Mouse (Mus musculus): ENCODE data around the gene Arhgap17. TPM values are rescaled to one million over a fixed set of nuclear protein-coding genes. Genes with fewer than 3 reads are reported as not detected.

The Arhgap17 gene
- polyA plus RNA-seq, 1 experiment from 2014 or later = 23.1 TPM

DNA sequence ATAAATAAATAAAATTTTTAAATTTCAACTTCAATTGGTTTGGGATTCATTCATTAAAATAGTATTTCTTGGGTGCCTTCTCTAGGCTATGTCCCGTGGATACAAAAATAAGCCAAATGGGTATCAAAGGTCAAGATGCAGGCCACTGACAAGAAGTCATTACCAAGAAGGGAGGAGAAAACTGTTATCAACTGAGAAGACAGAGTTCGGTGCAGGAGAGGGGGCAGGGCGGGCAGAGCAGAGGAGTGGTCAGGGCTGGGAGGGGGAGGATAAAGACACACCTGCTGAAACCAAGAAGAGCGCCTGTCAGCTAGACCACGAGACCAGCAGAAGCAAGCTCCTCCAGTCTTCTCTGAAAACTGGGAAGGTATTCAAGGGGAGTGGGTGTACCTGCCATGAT lies 15.8 kb downstream of the Arhgap17 start:
- 89% methylated on average over 5 of the region's 5 CpGs for WGBS
- ATAC-seq (ENCODE audit: low FRiP score, low read depth) = no peak
- H3K4me2 ChIP-seq (replicated peaks) = no peak overlapping the region
- no peaks in the 10 kb centered on the region for H3K9me3 ChIP-seq
- H3K4me1 ChIP-seq = 0 out of 2 replicates have a peak, but pooled peaks cover 3% of the 10 kb centered on the region
- no peaks in the 10 kb centered on the region for H3K27me3 ChIP-seq (replicated peaks)
- no peak overlapping the region for H3K27ac ChIP-seq
- no peak overlapping the region for H3K9ac ChIP-seq
- H3K4me3 ChIP-seq = no peak overlapping the region
- H3K36me3 ChIP-seq = no peaks in the 10 kb centered on the region

DNA sequence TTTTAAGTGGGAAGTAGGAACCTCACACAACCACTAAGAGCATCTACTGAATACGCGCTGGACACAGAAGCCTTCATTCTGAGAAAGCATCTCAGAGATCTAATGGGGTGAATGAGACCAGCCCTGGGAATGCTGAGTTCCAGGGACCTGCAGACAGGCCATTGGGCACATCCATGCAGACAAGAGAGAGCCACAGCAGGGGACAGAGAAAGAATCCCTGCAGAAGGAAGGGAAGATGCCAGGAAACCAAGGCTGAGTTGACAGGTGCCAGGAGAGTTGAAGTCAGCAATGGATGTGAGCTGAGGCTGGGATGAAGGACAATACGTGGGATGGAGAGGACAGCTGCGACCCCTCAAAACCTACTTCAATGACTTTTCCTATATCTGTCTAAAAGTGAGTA lies 16.6 kb downstream of the Arhgap17 start:
- H3K27me3 ChIP-seq (replicated peaks) = no peaks in the 10 kb centered on the region
- no peak overlapping the region for H3K4me3 ChIP-seq
- no peak overlapping the region for H3K4me2 ChIP-seq (replicated peaks)
- H3K36me3 ChIP-seq = no peaks in the 10 kb centered on the region
- no peak for ATAC-seq (ENCODE audit: low FRiP score, low read depth)
- H3K4me1 ChIP-seq = 0 out of 2 replicates have a peak, but pooled peaks cover 3% of the 10 kb centered on the region
- H3K9ac ChIP-seq = no peak overlapping the region
- H3K9me3 ChIP-seq = no peaks in the 10 kb centered on the region
- no peak overlapping the region for H3K27ac ChIP-seq
- WGBS = 99% methylated on average over 4 of the region's 4 CpGs

DNA sequence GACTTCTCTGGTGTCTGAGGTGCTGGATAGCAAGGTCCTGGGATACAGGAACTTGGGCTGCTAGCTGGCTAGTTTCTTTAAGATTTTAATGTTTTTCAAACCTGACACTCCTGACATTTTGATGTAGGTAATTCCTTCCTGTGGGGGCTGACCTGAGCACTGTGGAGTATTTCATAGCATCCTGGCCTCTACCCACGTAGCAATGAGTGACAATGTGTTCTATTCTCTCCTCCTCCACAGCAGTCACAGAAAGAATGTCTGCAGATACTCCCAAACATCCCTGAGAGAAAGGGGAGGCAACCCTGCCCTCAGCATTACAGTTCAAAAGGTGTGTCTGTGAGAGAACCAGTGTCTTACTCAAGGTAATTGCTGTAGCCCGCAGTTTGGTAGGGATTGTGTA lies 19.5 kb downstream of the Arhgap17 start:
- no peak overlapping the region for H3K27ac ChIP-seq
- 78% methylated on average over 2 of the region's 2 CpGs for WGBS
- H3K4me3 ChIP-seq = no peak overlapping the region
- peaks cover 3% of the 10 kb centered on the region; the same call in 1 of the 2 replicates for H3K4me1 ChIP-seq
- H3K27me3 ChIP-seq (replicated peaks) = no peaks in the 10 kb centered on the region
- no peaks in the 10 kb centered on the region for H3K36me3 ChIP-seq
- H3K4me2 ChIP-seq (replicated peaks) = no peak overlapping the region
- H3K9me3 ChIP-seq = no peaks in the 10 kb centered on the region
- H3K9ac ChIP-seq = no peak overlapping the region
- no peak for ATAC-seq (ENCODE audit: low FRiP score, low read depth)

DNA sequence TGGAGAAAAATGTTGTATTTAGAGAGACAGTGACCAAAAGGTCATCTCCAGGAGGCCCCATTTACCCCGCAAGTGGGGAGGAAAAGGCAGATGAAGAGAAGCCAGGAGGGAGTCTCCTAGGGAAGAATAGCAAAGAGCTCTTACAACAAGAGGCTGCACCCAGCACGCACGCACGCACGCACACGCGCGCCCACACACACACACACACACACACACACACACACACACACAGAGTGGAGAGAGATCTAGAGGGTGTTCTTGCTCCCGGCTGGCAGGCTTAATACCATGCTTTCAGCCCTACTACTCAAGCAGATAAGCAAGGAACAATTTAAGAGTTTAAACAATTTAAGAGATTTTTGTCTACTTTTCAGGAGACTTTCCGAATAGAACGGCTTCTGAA lies 19.9 kb downstream of the Arhgap17 start:
- peaks cover 3% of the 10 kb centered on the region; the same call in 1 of the 2 replicates for H3K4me1 ChIP-seq
- ATAC-seq (ENCODE audit: low FRiP score, low read depth) = no peak
- 73% methylated on average over 11 of the region's 11 CpGs for WGBS

DNA sequence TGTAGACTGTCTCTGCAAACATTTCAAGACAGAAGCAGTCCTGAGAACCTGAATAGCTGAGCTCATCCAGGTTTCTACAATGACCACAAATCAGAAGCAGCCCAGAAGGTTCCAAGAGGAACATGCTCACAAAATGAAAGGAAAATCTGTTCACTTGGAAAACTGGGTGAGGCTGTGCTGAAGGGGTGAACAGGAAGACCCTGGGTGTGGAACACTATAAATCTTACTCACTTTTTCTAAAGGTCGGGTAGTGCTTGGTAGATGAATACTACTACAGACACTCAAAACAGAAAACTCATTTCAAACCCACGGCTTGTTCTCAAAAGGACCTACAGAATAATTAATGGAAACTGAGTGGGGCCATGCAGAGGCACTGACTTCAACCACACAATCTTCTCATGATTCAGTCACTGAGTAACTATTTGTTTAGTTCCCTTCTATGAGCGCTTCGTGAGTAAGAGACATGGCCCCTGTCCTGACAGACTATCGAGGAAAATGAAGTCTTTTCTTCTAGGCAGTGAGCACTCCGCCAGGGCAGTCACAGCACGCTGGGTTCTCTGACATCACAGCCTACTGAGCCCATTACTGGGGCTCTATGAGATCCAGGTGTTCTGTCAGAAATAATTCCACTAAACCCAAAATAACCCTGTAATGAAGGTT lies 23.0 kb downstream of the Arhgap17 start:
- WGBS = 74% methylated on average over 7 of the region's 7 CpGs
- no peaks in the 10 kb centered on the region for H3K9me3 ChIP-seq
- no peak overlapping the region for H3K4me2 ChIP-seq (replicated peaks)
- no peaks in the 10 kb centered on the region for H3K36me3 ChIP-seq
- H3K4me1 ChIP-seq = peaks cover 9% of the 10 kb centered on the region
- H3K4me3 ChIP-seq = no peak overlapping the region
- ATAC-seq (ENCODE audit: low FRiP score, low read depth) = no peak
- no peak overlapping the region for H3K9ac ChIP-seq
- no peaks in the 10 kb centered on the region for H3K27me3 ChIP-seq (replicated peaks)
- H3K27ac ChIP-seq = no peak overlapping the region

More for the DNA sequence above, 19.9 kb downstream of the Arhgap17 start:
- Histone ChIP-seq H3K9me3 (no peaks in the 10 kb centered on the region), H3K4me2 (replicated peaks) (no peak overlapping the region), H3K27ac (no peak overlapping the region), H3K9ac (no peak overlapping the region), H3K36me3 (no peaks in the 10 kb centered on the region), H3K4me3 (no peak overlapping the region), H3K27me3 (replicated peaks) (no peaks in the 10 kb centered on the region)

DNA sequence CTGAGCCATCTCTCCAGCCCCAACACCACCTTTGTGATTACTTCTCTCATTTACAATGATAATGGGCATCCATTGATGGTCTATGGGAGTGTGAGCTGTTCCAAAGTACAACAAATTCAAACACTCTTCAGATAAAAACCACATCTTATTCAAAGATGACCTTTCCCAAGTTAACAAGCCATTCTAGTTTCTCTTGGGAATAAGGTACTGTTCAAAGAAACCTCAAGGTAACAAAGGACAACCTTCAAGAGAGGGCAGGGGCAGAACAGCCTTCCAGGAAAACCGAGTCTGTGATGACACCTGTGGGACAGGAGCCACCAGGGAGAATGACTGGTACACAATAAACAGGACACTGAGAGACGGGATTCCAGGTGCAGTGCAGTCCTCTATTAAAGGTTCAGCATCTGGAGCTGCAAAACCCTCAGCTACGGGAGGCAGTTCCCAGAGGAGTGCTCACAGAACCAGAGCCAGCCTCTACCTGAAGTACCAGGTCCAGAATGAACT lies 24.6 kb downstream of the Arhgap17 start:
- ATAC-seq (ENCODE audit: low FRiP score, low read depth) = no peak
- H3K4me3 ChIP-seq = no peak overlapping the region
- no peak overlapping the region for H3K27ac ChIP-seq

DNA sequence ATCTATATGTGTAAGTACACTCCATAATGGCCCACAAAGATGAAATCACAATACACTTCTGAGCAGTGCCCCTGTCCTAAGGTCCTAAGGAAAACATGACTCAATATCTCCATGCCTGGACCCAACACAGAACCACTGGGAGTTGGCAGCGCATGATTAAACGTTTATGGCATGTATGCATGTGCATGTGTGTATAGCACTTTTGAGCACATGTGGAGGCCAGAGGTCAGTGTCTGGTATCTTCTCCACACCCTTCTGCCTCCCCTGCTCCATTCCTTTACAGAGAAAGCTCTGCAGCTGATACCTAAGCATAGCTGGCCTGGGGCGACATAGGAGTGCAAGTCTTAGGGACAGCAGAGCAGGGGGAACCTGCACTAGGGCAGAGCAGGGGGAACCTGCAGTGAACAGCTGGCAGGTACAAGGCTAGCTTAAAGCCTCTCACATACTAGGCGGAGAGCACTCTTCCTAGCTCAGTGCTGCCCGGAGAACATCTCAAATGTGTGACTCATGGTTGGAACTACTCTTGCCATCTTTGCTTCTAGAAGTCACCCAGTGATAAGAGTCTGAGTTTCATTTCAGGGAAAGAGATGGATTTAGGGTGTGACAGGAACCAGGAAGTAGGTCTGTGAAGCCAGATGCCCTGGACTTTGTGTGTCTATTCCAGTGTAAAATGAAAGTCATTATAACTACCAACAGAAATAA lies 25.5 kb downstream of the Arhgap17 start:
- ATAC-seq (ENCODE audit: low FRiP score, low read depth) = no peak
- H3K4me1 ChIP-seq = peaks cover 6% of the 10 kb centered on the region

More for the DNA sequence above, 24.6 kb downstream of the Arhgap17 start:
- Histone ChIP-seq H3K36me3 (no peaks in the 10 kb centered on the region), H3K9ac (no peak overlapping the region), H3K4me1 (peaks cover 9% of the 10 kb centered on the region), H3K27me3 (replicated peaks) (no peaks in the 10 kb centered on the region), H3K9me3 (no peaks in the 10 kb centered on the region), H3K4me2 (replicated peaks) (no peak overlapping the region)
- WGBS = 80% methylated on average over 3 of the region's 3 CpGs

DNA sequence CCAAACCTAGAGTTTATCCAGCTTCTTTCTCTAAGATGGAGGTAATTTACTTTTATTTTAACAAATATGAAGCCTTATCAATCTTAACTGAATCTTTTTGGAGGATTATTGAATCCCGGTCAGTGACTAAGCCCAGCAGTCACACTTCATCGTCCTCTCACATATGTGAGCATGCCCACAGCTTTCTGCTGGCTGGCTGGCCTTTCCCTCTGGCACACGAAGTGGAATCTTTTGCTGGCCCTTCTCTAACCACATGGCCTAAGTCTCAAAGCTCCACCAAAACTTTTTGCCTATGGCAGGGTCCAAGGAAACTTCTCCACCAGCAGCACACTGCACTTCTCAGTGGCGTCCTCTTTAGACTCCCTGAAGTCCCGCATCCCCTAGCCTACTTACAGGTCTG lies 27.8 kb downstream of the Arhgap17 start:
- Histone ChIP-seq H3K27me3 (replicated peaks) (no peaks in the 10 kb centered on the region), H3K9ac (no peak overlapping the region), H3K27ac (no peak overlapping the region), H3K4me1 (peaks cover 6% of the 10 kb centered on the region), H3K4me3 (no peak overlapping the region), H3K36me3 (no peaks in the 10 kb centered on the region), H3K4me2 (replicated peaks) (no peak overlapping the region), H3K9me3 (no peaks in the 10 kb centered on the region)
- 77% methylated on average over 5 of the region's 5 CpGs for WGBS
- no peak for ATAC-seq (ENCODE audit: low FRiP score, low read depth)

More for the DNA sequence above, 25.5 kb downstream of the Arhgap17 start:
- H3K4me2 ChIP-seq (replicated peaks) = no peak overlapping the region
- no peak overlapping the region for H3K27ac ChIP-seq
- H3K9me3 ChIP-seq = no peaks in the 10 kb centered on the region
- WGBS = 95% methylated on average over 5 of the region's 5 CpGs
- H3K9ac ChIP-seq = no peak overlapping the region
- H3K36me3 ChIP-seq = no peaks in the 10 kb centered on the region
- no peaks in the 10 kb centered on the region for H3K27me3 ChIP-seq (replicated peaks)
- no peak overlapping the region for H3K4me3 ChIP-seq

DNA sequence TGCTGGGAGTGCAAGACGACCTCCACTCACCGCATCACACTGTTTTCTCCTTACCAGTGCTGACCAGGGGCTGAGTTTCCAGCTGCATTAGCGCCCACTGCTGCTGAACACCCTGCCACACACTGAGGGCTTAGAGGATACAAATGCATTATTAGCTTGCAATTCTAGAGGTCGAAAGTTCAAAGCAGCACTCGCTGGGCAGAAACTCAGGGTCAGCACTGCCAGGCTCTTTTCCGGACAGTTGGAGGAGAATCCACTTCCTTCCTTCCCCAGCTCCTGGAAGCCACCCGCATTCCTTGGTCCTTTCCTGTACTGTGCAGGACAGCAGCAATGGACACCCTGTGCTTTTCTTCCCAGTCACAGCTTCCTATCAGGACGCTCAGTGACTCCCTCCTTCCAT lies 31.4 kb downstream of the Arhgap17 start:
- no peaks in the 10 kb centered on the region for H3K27me3 ChIP-seq (replicated peaks)
- H3K36me3 ChIP-seq = no peaks in the 10 kb centered on the region
- H3K4me1 ChIP-seq = peaks cover 6% of the 10 kb centered on the region; the same call in 1 of the 2 replicates
- WGBS = 46% methylated on average over 8 of the region's 8 CpGs
- no peak overlapping the region for H3K4me2 ChIP-seq (replicated peaks)
- H3K9me3 ChIP-seq = no peaks in the 10 kb centered on the region
- H3K9ac ChIP-seq = no peak overlapping the region
- no peak overlapping the region for H3K4me3 ChIP-seq
- no peak for ATAC-seq (ENCODE audit: low FRiP score, low read depth)
- H3K27ac ChIP-seq = no peak overlapping the region

DNA sequence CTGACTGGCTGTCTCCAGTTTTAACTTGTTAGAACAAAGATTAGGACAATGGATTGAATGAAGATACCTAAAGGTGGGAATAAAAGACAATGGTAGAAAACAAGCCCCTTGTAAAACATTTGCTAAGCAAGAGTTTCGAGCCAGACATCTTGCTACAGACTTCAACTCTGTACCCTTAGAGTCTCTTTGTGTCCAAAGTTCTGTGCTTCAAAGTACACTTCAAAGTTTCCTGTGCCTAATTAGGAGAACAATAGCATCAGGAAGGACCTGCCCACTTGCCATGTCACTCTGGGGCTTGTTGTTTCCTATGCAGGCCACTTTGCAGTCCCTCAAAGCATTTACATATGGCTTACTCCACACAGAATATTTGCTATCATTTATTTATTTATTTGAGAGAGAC lies 33.4 kb downstream of the Arhgap17 start:
- H3K4me3 ChIP-seq = no peak overlapping the region
- no peak for ATAC-seq (ENCODE audit: low FRiP score, low read depth)
- H3K27ac ChIP-seq = no peak overlapping the region
- H3K4me2 ChIP-seq (replicated peaks) = no peak overlapping the region
- H3K4me1 ChIP-seq = no peaks in the 10 kb centered on the region
- WGBS = 33% methylated on average over 1 of the region's 1 CpGs
- H3K27me3 ChIP-seq (replicated peaks) = no peaks in the 10 kb centered on the region
- no peak overlapping the region for H3K9ac ChIP-seq
- no peaks in the 10 kb centered on the region for H3K36me3 ChIP-seq
- H3K9me3 ChIP-seq = no peaks in the 10 kb centered on the region

DNA sequence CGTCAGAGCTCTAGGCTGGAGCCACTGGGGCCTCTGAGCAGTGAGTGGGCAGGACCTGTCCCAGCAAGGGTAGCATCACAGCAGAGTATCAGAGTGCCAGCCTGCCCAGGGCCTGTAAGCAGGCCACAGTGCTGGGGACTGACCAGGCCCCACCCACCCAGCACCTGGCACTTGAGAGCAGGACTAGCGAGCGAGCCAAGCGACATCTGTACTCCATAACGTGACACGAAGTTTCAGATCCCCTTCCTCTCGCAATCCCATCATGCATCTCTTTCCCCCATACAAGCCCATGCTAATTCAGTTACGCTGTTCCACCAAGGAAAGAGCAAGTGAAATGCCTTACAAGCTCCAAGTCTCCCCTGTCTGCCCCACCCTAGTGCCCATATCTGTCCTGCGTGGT lies 39.2 kb downstream of the Arhgap17 start:
- WGBS = 85% methylated on average over 9 of the region's 9 CpGs
- Histone ChIP-seq H3K4me1 (no peaks in the 10 kb centered on the region), H3K4me3 (no peak overlapping the region), H3K36me3 (peaks cover 8% of the 10 kb centered on the region), H3K27me3 (replicated peaks) (no peaks in the 10 kb centered on the region), H3K9me3 (no peaks in the 10 kb centered on the region), H3K27ac (no peak overlapping the region), H3K4me2 (replicated peaks) (no peak overlapping the region), H3K9ac (no peak overlapping the region)
- ATAC-seq (ENCODE audit: low FRiP score, low read depth) = no peak

DNA sequence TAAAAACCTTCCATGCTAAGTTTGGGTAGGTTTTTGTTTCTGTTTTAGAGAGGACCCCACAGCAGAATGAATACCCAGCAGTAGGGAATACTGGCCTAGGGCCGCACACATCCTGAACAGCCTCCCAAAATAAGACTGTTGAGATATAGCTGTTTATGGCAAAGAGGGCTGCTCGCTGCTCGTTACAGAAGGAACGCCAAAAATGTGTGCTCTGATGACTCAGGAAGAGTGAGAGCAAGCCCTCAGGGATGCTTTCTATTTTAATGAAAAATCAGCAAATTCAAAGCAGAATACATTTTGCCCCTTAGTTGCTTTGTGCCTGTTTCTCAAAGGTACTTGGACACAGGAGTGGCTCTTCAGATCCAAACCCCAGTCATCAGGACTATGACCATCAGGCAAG lies 41.8 kb downstream of the Arhgap17 start:
- no peak overlapping the region for H3K27ac ChIP-seq
- H3K9me3 ChIP-seq = no peaks in the 10 kb centered on the region
- H3K36me3 ChIP-seq = peaks cover 23% of the 10 kb centered on the region
- no peak overlapping the region for H3K4me3 ChIP-seq
- H3K27me3 ChIP-seq (replicated peaks) = no peaks in the 10 kb centered on the region
- no peak overlapping the region for H3K4me2 ChIP-seq (replicated peaks)
- no peaks in the 10 kb centered on the region for H3K4me1 ChIP-seq
- H3K9ac ChIP-seq = no peak overlapping the region
- ATAC-seq (ENCODE audit: low FRiP score, low read depth) = no peak
- 84% methylated on average over 4 of the region's 4 CpGs for WGBS
